17 mouse cellular contexts compared by ENCODE assay signal in the genomic region with DNA sequence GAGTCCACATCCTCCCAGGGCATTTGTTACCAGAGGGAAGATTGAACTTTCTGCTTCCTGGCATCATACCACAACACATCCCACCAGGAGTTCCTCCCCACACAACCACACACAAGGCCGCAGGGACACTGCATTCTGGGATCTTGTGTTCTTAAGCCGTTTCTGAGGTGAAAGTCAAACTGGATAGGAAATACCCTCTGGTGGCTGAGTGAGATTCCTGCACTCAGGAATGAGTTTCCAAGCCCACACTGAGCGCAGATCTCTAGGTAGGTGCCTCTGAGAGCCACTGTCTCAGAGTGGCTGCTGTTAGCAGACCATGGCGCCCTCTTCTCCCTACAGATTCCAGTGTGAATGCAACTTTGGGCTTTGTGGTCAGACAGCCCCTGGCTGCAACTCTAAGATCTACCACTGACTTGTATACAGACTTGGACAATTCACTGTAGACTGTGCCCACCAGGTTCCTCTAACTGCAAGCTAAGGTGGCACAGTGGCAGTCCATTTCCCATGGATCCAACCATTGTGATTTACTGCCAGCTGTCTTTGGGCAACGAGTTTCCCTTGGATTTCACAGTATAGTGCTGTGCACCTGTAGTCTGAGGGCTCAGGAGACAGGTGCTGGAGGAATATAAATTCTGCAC. TPM values are rescaled to one million over a fixed set of nuclear protein-coding genes. Genes with fewer than 3 reads are reported as not detected.
DNase-seq lines count a peak whose midpoint lies in the region; ATAC-seq and TF ChIP-seq lines count a peak whose summit lies in the region.
"Had no signal": no experiment of that assay in that cellular context is flagged by ENCODE, and none has a peak within 500 bp of the region (broad histone marks: within the 10 kb centered on the region; RNA-seq: fewer than 3 reads in every experiment).

No protein-coding gene starts in this region.

- intact Hi-C loops in gastrocnemius, adult 2 months (cut with DNase I) = no loop called here
- intact Hi-C loops in gastrocnemius, postnatal 36 days (cut with DNase I) = no loop called here
- intact Hi-C loops in left cerebral cortex, adult 2 months (cut with DNase I) = no loop called here
- intact Hi-C loops in left cerebral cortex, postnatal 14 days (cut with DNase I) = no loop called here

- DNase-seq in gastrocnemius, adult 2 months = no peak
- no peak for DNase-seq in gastrocnemius, postnatal 36 days
- no peak for DNase-seq in left cerebral cortex, adult 2 months (ENCODE audit: extremely low spot score in 1 of 2, low spot score in 2 of 2)
- DNase-seq in left cerebral cortex, postnatal 14 days (ENCODE audit: low spot score in 2 of 2) = no peak
- peak; percentile 54 for DNase-seq in ZHBTc4 (ENCODE audit: low read depth, low spot score)
- DNase-seq in stomach, postnatal 0 days (ENCODE audit: low spot score) = no peak
- no peak for DNase-seq in embryo, embryonic 10 days (ENCODE audit: low spot score)
- DNase-seq: B cell, adult 2 months; cerebellum, adult 11-12 months; cerebellum, postnatal 25 days; thymus, postnatal 14 days had no signal

- no peaks in the 10 kb centered on the region for H3K4me1 ChIP-seq in stomach, postnatal 0 days (replicated peaks; ENCODE audit: control insufficient read depth, insufficient read depth)
- H3K4me1 ChIP-seq: hindbrain, embryonic 10.5 days; limb, embryonic 12.5 days; neural tube, embryonic 13.5 days had no signal

- H3K4me3 ChIP-seq in gastrocnemius, adult 2 months = no peak overlapping the region
- no peak overlapping the region for H3K4me3 ChIP-seq in left cerebral cortex, adult 2 months
- H3K4me3 ChIP-seq in stomach, postnatal 0 days (ENCODE audit: low read depth, low read length) = no peak overlapping the region
- H3K4me3 ChIP-seq: hindbrain, embryonic 10.5 days; limb, embryonic 12.5 days; megakaryocyte, embryonic 14.5 days; neural tube, embryonic 13.5 days had no signal

- WGBS in stomach, postnatal 0 days = 70% methylated on average over 5 of the region's 5 CpGs

- no peaks in the 10 kb centered on the region for H3K27me3 ChIP-seq in stomach, postnatal 0 days (ENCODE audit: control insufficient read depth, insufficient read depth, low read length)
- H3K27me3 ChIP-seq: limb, embryonic 12.5 days; neural tube, embryonic 13.5 days had no signal

- no peaks in the 10 kb centered on the region for H3K9me3 ChIP-seq in stomach, postnatal 0 days (ENCODE audit: control insufficient read depth, low read length)

- H3K27ac ChIP-seq in gastrocnemius, adult 2 months = peak overlapping the region; percentile 64
- H3K27ac ChIP-seq in left cerebral cortex, adult 2 months = no peak overlapping the region
- no peak overlapping the region for H3K27ac ChIP-seq in stomach, postnatal 0 days (replicated peaks)
- H3K27ac ChIP-seq: hindbrain, embryonic 10.5 days; limb, embryonic 12.5 days; liver, embryonic 14.5 days; neural tube, embryonic 13.5 days had no signal

- TF ChIP-seq EP300 in stomach, postnatal 0 days (optimal IDR thresholded peaks at IDR 0.05) = no peak

- ATAC-seq in stomach, postnatal 0 days (ENCODE audit: low FRiP score, low TSS enrichment) = no peak
- ATAC-seq: inflammation-experienced regulatory T-cells, adult 6 months had no signal

- 0 out of 2 replicates have a peak, but pooled peaks cover 2% of the 10 kb centered on the region for H3K36me3 ChIP-seq in stomach, postnatal 0 days (ENCODE audit: control insufficient read depth, insufficient read depth, low read length)

- TF ChIP-seq CTCF in gastrocnemius, adult 2 months (IDR thresholded peaks at IDR 0.05) = peak; percentile 18; the same call in 1 of the 2 replicates
- peak; percentile 36 for TF ChIP-seq CTCF in left cerebral cortex, adult 2 months (IDR thresholded peaks at IDR 0.05)
- peak; percentile 27 for TF ChIP-seq CTCF in stomach, postnatal 0 days (IDR thresholded peaks at IDR 0.05; ENCODE audit: low read depth)

- no peak overlapping the region for H3K9ac ChIP-seq in stomach, postnatal 0 days (ENCODE audit: low read length)
- H3K9ac ChIP-seq: limb, embryonic 12.5 days; liver, embryonic 14.5 days; neural tube, embryonic 13.5 days had no signal

- no peak overlapping the region for H3K4me2 ChIP-seq in stomach, postnatal 0 days (replicated peaks; ENCODE audit: low read depth)
- H3K4me2 ChIP-seq: limb, embryonic 12.5 days; neural tube, embryonic 13.5 days had no signal

RNA-seq across cellular contexts. Expression of a gene that starts 14.4 kb away (rescaled TPM):
- 100 to 1,000 TPM; 137 to 158 TPM for total RNA-seq in gastrocnemius, adult 2 months (2021)
- 100 to 1,000 TPM; 131 to 146 TPM for total RNA-seq in gastrocnemius, postnatal 36 days (2021)
- 100 to 1,000 TPM; 100 to 101 TPM for total RNA-seq in left cerebral cortex, adult 2 months (2021)
- 10 to 100 TPM; 87.2 to 90.5 TPM for total RNA-seq in left cerebral cortex, postnatal 14 days (2021)
- polyA plus RNA-seq in stomach, postnatal 0 days (2015; fragmentation: Nextera tagmentation; extraction: Ambion mirVana) = 62.1 and 65.2 TPM in 2 replicates
